Mouse (Mus musculus): ENCODE data around the gene Srd5a3. TPM values are rescaled to one million over a fixed set of nuclear protein-coding genes. Genes with fewer than 3 reads are reported as not detected.

Gene Srd5a3
- polyA plus RNA-seq, 1 experiment = 17.7 TPM

GRCm38 (mm10) chr5:76177664-76178063 is 37.6 kb downstream of the Srd5a3 start:
- TF ChIP-seq CTCF (IDR thresholded peaks at IDR 0.05; ENCODE audit: low read depth, low read length) (no peak), POLR2A (IDR thresholded peaks at IDR 0.05; ENCODE audit: insufficient read depth, low read length) (no peak), EP300 (IDR thresholded peaks at IDR 0.05; ENCODE audit: insufficient read depth, low read depth, low read length) (no peak)
- Histone ChIP-seq H3K4me1 (ENCODE audit: control insufficient read depth, insufficient read depth, low read length) (peaks cover 4% of the 10 kb centered on the region), H3K9me3 (replicated peaks; ENCODE audit: control insufficient read depth, insufficient read depth, low read length, poor library complexity, severe bottlenecking) (no peaks in the 10 kb centered on the region), H3K27ac (ENCODE audit: insufficient read depth, low read length) (no peak overlapping the region), H3K4me3 (ENCODE audit: low read depth, low read length) (no peak overlapping the region), H3K36me3 (ENCODE audit: control insufficient read depth, insufficient read depth, low read length, poor library complexity, severe bottlenecking) (no peaks in the 10 kb centered on the region), H3K9ac (ENCODE audit: low read depth, poor library complexity, severe bottlenecking) (no peak overlapping the region), H3K27me3 (ENCODE audit: control insufficient read depth, insufficient read depth, low read length, poor library complexity, severe bottlenecking) (no peaks in the 10 kb centered on the region; the same call in 1 of the 2 replicates)

- no peaks in the 10 kb centered on the region; the same call in 1 of the 2 replicates for H3K27me3 ChIP-seq (ENCODE audit: control insufficient read depth, insufficient read depth, low read length, poor library complexity, severe bottlenecking)
- no peaks in the 10 kb centered on the region for H3K36me3 ChIP-seq (ENCODE audit: control insufficient read depth, insufficient read depth, low read length, poor library complexity, severe bottlenecking)
- peaks cover 4% of the 10 kb centered on the region for H3K4me1 ChIP-seq (ENCODE audit: control insufficient read depth, insufficient read depth, low read length)
- no peaks in the 10 kb centered on the region for H3K9me3 ChIP-seq (replicated peaks; ENCODE audit: control insufficient read depth, insufficient read depth, low read length, poor library complexity, severe bottlenecking)
- no peak overlapping the region for H3K27ac ChIP-seq (ENCODE audit: insufficient read depth, low read length)
- no peak for TF ChIP-seq EP300 (IDR thresholded peaks at IDR 0.05; ENCODE audit: insufficient read depth, low read depth, low read length)
- no peak for TF ChIP-seq CTCF (IDR thresholded peaks at IDR 0.05; ENCODE audit: low read depth, low read length)
- no peak for TF ChIP-seq POLR2A (IDR thresholded peaks at IDR 0.05; ENCODE audit: insufficient read depth, low read length)
- no peak overlapping the region for H3K4me3 ChIP-seq (ENCODE audit: low read depth, low read length)
- no peak overlapping the region for H3K9ac ChIP-seq (ENCODE audit: low read depth, poor library complexity, severe bottlenecking)
Measured at GRCm38 (mm10) chr5:76179171-76179570, 39.1 kb downstream of the Srd5a3 start.

- no peak overlapping the region for H3K9ac ChIP-seq (ENCODE audit: low read depth, poor library complexity, severe bottlenecking)
- H3K4me3 ChIP-seq (ENCODE audit: low read depth, low read length) = no peak overlapping the region
- no peak overlapping the region for H3K27ac ChIP-seq (ENCODE audit: insufficient read depth, low read length)
- no peaks in the 10 kb centered on the region for H3K9me3 ChIP-seq (replicated peaks; ENCODE audit: control insufficient read depth, insufficient read depth, low read length, poor library complexity, severe bottlenecking)
- no peaks in the 10 kb centered on the region for H3K36me3 ChIP-seq (ENCODE audit: control insufficient read depth, insufficient read depth, low read length, poor library complexity, severe bottlenecking)
- no peaks in the 10 kb centered on the region; the same call in 1 of the 2 replicates for H3K27me3 ChIP-seq (ENCODE audit: control insufficient read depth, insufficient read depth, low read length, poor library complexity, severe bottlenecking)
- TF ChIP-seq CTCF (IDR thresholded peaks at IDR 0.05; ENCODE audit: low read depth, low read length) (no peak), POLR2A (IDR thresholded peaks at IDR 0.05; ENCODE audit: insufficient read depth, low read length) (no peak), EP300 (IDR thresholded peaks at IDR 0.05; ENCODE audit: insufficient read depth, low read depth, low read length) (no peak)
- H3K4me1 ChIP-seq (ENCODE audit: control insufficient read depth, insufficient read depth, low read length) = peaks cover 4% of the 10 kb centered on the region
Measured at GRCm38 (mm10) chr5:76179791-76180190, 39.7 kb downstream of the Srd5a3 start.

GRCm38 (mm10) chr5:76182326-76182725 is 42.3 kb downstream of the Srd5a3 start:
- H3K27me3 ChIP-seq (ENCODE audit: control insufficient read depth, insufficient read depth, low read length, poor library complexity, severe bottlenecking) = no peaks in the 10 kb centered on the region; the same call in 1 of the 2 replicates
- H3K4me1 ChIP-seq (ENCODE audit: control insufficient read depth, insufficient read depth, low read length) = peaks cover 2% of the 10 kb centered on the region
- no peaks in the 10 kb centered on the region for H3K9me3 ChIP-seq (replicated peaks; ENCODE audit: control insufficient read depth, insufficient read depth, low read length, poor library complexity, severe bottlenecking)
- no peak for TF ChIP-seq CTCF (IDR thresholded peaks at IDR 0.05; ENCODE audit: low read depth, low read length)
- TF ChIP-seq POLR2A (IDR thresholded peaks at IDR 0.05; ENCODE audit: insufficient read depth, low read length) = no peak
- no peak for TF ChIP-seq EP300 (IDR thresholded peaks at IDR 0.05; ENCODE audit: insufficient read depth, low read depth, low read length)
- H3K4me3 ChIP-seq (ENCODE audit: low read depth, low read length) = no peak overlapping the region
- no peak overlapping the region for H3K27ac ChIP-seq (ENCODE audit: insufficient read depth, low read length)
- H3K9ac ChIP-seq (ENCODE audit: low read depth, poor library complexity, severe bottlenecking) = no peak overlapping the region
- no peaks in the 10 kb centered on the region for H3K36me3 ChIP-seq (ENCODE audit: control insufficient read depth, insufficient read depth, low read length, poor library complexity, severe bottlenecking)

- Histone ChIP-seq H3K27ac (ENCODE audit: insufficient read depth, low read length) (no peak overlapping the region), H3K36me3 (ENCODE audit: control insufficient read depth, insufficient read depth, low read length, poor library complexity, severe bottlenecking) (peaks cover 3% of the 10 kb centered on the region; the same call in 1 of the 2 replicates), H3K4me3 (ENCODE audit: low read depth, low read length) (peak overlapping the region; percentile 80), H3K4me1 (ENCODE audit: control insufficient read depth, insufficient read depth, low read length) (no peaks in the 10 kb centered on the region), H3K27me3 (ENCODE audit: control insufficient read depth, insufficient read depth, low read length, poor library complexity, severe bottlenecking) (no peaks in the 10 kb centered on the region), H3K9me3 (replicated peaks; ENCODE audit: control insufficient read depth, insufficient read depth, low read length, poor library complexity, severe bottlenecking) (no peaks in the 10 kb centered on the region), H3K9ac (ENCODE audit: low read depth, poor library complexity, severe bottlenecking) (peak overlapping the region; percentile 93)
- TF ChIP-seq EP300 (IDR thresholded peaks at IDR 0.05; ENCODE audit: insufficient read depth, low read depth, low read length) (no peak), CTCF (IDR thresholded peaks at IDR 0.05; ENCODE audit: low read depth, low read length) (no peak), POLR2A (IDR thresholded peaks at IDR 0.05; ENCODE audit: insufficient read depth, low read length) (no peak)
Measured at GRCm38 (mm10) chr5:76183043-76183749, 43.1 kb downstream of the Srd5a3 start.

- H3K27ac ChIP-seq (ENCODE audit: insufficient read depth, low read length) = no peak within 1 kb of the TSS
- peak within 1 kb of the TSS; percentile 80 for H3K4me3 ChIP-seq (ENCODE audit: low read depth, low read length)
- no peaks in the 10 kb centered on the region for H3K4me1 ChIP-seq (ENCODE audit: control insufficient read depth, insufficient read depth, low read length)
- H3K9me3 ChIP-seq (replicated peaks; ENCODE audit: control insufficient read depth, insufficient read depth, low read length, poor library complexity, severe bottlenecking) = no peaks in the 10 kb centered on the region
- TF ChIP-seq CTCF (IDR thresholded peaks at IDR 0.05; ENCODE audit: low read depth, low read length) (no peak), EP300 (IDR thresholded peaks at IDR 0.05; ENCODE audit: insufficient read depth, low read depth, low read length) (no peak), POLR2A (IDR thresholded peaks at IDR 0.05; ENCODE audit: insufficient read depth, low read length) (peak; percentile 66)
- peak within 1 kb of the TSS; percentile 93 for H3K9ac ChIP-seq (ENCODE audit: low read depth, poor library complexity, severe bottlenecking)
- peaks cover 3% of the 10 kb centered on the region; the same call in 1 of the 2 replicates for H3K36me3 ChIP-seq (ENCODE audit: control insufficient read depth, insufficient read depth, low read length, poor library complexity, severe bottlenecking)
- no peaks in the 10 kb centered on the region for H3K27me3 ChIP-seq (ENCODE audit: control insufficient read depth, insufficient read depth, low read length, poor library complexity, severe bottlenecking)
Measured at GRCm38 (mm10) chr5:76183750-76184261, 43.7 kb downstream of the Srd5a3 start, which contains the start of gene Tmem165. Tmem165 (plus strand) TSS chr5:76183880.
